Mouse (Mus musculus) heart, adult 2 months (tissue): Measurements from ENCODE around the gene Gpr141.

Source experiments
- CTCF ChIP-seq: fragments of 200-600 bp; IDR thresholded peaks from 2 replicates; pipeline ENCODE4 v1.8.1; 2022; ENCODE audit warnings: antibody characterized with exemption, mild to moderate bottlenecking, moderate library complexity
- EP300 ChIP-seq: fragments of 200-500 bp; IDR thresholded peaks from 2 replicates; pipeline ENCODE4 v1.6.1; 2011; ENCODE audit warnings: low read depth, low read length, control low read depth; ENCODE audit not compliant: insufficient read depth
- POLR2A ChIP-seq: fragments of 200-500 bp; IDR thresholded peaks from 2 replicates; pipeline ENCODE4 v1.6.1; 2011; ENCODE audit warnings: mild to moderate bottlenecking, low read depth, low read length, control low read depth; ENCODE audit not compliant: insufficient read depth

- TF ChIP-seq CTCF (no peak), POLR2A (no peak), EP300 (no peak)
Measured at GRCm38 (mm10) chr13:19764276-19764675, 59.8 kb downstream of the Gpr141 start.
